Mouse (Mus musculus): ENCODE results near the gene Gpr19. TPM values are rescaled to one million over a fixed set of nuclear protein-coding genes. Genes with fewer than 3 reads are reported as not detected.

Gene Gpr19
- polyA plus RNA-seq, 1 experiment = 16.6 TPM

DNA sequence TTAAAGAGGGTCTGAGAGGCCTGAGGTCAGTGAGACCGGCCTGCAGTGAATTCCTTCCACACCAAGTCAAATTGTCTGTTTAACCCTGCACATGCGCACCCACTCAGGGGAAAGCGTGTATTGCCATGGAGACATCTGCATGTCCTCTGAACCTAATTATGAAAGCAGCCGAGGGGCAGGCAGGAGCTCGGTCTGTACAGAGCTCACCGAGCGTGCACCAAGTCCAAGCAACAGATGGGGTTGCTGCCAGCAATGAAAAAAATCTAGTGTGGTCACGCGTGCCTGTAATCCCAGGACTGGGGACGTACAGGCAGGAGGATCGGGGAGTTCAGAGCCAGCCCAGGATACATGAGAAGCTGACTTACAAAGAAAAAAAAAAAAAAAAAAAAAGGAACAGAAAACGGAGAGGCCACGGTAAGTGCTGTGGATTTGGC is 35.7 kb downstream of the Gpr19 start:
- Histone ChIP-seq H3K27ac (ENCODE audit: control insufficient read depth, insufficient read depth, low read depth, low read length, poor library complexity) (no peak overlapping the region), H3K4me3 (replicated peaks; ENCODE audit: control insufficient read depth, low read depth, low read length) (no peak overlapping the region), H3K4me1 (ENCODE audit: control insufficient read depth, insufficient read depth, low read length) (no peaks in the 10 kb centered on the region)
- TF ChIP-seq CTCF (IDR thresholded peaks at IDR 0.05; ENCODE audit: control insufficient read depth, insufficient read depth, low read length) (no peak), POLR2A (IDR thresholded peaks at IDR 0.05; ENCODE audit: borderline replicate concordance, control insufficient read depth, low read depth, low read length) (no peak)
- WGBS = 61% methylated on average over 13 of the region's 13 CpGs

DNA sequence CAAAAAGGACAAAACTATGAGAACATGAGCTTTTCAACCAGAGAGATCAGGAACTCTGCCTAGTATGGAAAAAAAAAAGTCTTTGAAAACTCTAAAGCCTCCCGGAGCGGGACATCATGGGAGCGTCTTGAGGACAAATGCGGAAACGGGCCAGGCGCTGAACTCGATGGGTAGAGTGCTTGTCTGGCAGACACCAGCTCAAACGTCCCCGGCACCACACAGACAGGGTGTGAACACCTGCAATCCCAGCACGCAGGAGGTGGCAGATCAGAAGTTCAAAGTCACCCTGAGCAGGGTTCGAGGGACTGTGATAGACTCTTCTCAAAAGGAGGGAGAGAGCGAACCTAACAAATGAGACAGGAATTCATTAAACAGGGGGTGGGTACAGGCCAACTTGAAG is 37.0 kb downstream of the Gpr19 start:
- WGBS = 92% methylated on average over 12 of the region's 12 CpGs

GRCm38 (mm10) chr6:134860275-134860674 is 38.1 kb downstream of the Gpr19 start:
- no peaks in the 10 kb centered on the region for H3K4me1 ChIP-seq (ENCODE audit: control insufficient read depth, insufficient read depth, low read length)
- H3K4me3 ChIP-seq (replicated peaks; ENCODE audit: control insufficient read depth, low read depth, low read length) = no peak overlapping the region
- 83% methylated on average over 4 of the region's 4 CpGs for WGBS
- TF ChIP-seq POLR2A (IDR thresholded peaks at IDR 0.05; ENCODE audit: borderline replicate concordance, control insufficient read depth, low read depth, low read length) (no peak), CTCF (IDR thresholded peaks at IDR 0.05; ENCODE audit: control insufficient read depth, insufficient read depth, low read length) (no peak)
- no peak overlapping the region for H3K27ac ChIP-seq (ENCODE audit: control insufficient read depth, insufficient read depth, low read depth, low read length, poor library complexity)

More for the DNA sequence above, 37.0 kb downstream of the Gpr19 start:
- no peak overlapping the region for H3K4me3 ChIP-seq (replicated peaks; ENCODE audit: control insufficient read depth, low read depth, low read length)
- TF ChIP-seq CTCF (IDR thresholded peaks at IDR 0.05; ENCODE audit: control insufficient read depth, insufficient read depth, low read length) (no peak), POLR2A (IDR thresholded peaks at IDR 0.05; ENCODE audit: borderline replicate concordance, control insufficient read depth, low read depth, low read length) (no peak)
- no peaks in the 10 kb centered on the region for H3K4me1 ChIP-seq (ENCODE audit: control insufficient read depth, insufficient read depth, low read length)
- H3K27ac ChIP-seq (ENCODE audit: control insufficient read depth, insufficient read depth, low read depth, low read length, poor library complexity) = no peak overlapping the region

GRCm38 (mm10) chr6:134859021-134859420 is 39.4 kb downstream of the Gpr19 start:
- no peak for TF ChIP-seq CTCF (IDR thresholded peaks at IDR 0.05; ENCODE audit: control insufficient read depth, insufficient read depth, low read length)
- no peak for TF ChIP-seq POLR2A (IDR thresholded peaks at IDR 0.05; ENCODE audit: borderline replicate concordance, control insufficient read depth, low read depth, low read length)
- WGBS = 82% methylated on average over 6 of the region's 6 CpGs
- Histone ChIP-seq H3K4me3 (replicated peaks; ENCODE audit: control insufficient read depth, low read depth, low read length) (no peak overlapping the region), H3K4me1 (ENCODE audit: control insufficient read depth, insufficient read depth, low read length) (no peaks in the 10 kb centered on the region), H3K27ac (ENCODE audit: control insufficient read depth, insufficient read depth, low read depth, low read length, poor library complexity) (no peak overlapping the region)

- Histone ChIP-seq H3K4me3 (replicated peaks; ENCODE audit: control insufficient read depth, low read depth, low read length) (no peak overlapping the region), H3K27ac (ENCODE audit: control insufficient read depth, insufficient read depth, low read depth, low read length, poor library complexity) (no peak overlapping the region), H3K4me1 (ENCODE audit: control insufficient read depth, insufficient read depth, low read length) (no peaks in the 10 kb centered on the region)
- 92% methylated on average over 16 of the region's 16 CpGs for WGBS
- TF ChIP-seq POLR2A (IDR thresholded peaks at IDR 0.05; ENCODE audit: borderline replicate concordance, control insufficient read depth, low read depth, low read length) (no peak), CTCF (IDR thresholded peaks at IDR 0.05; ENCODE audit: control insufficient read depth, insufficient read depth, low read length) (no peak)
Observed at GRCm38 (mm10) chr6:134855926-134856325, 42.5 kb downstream of the Gpr19 start.

GRCm38 (mm10) chr6:134854782-134855181 is 43.6 kb downstream of the Gpr19 start:
- H3K27ac ChIP-seq (ENCODE audit: control insufficient read depth, insufficient read depth, low read depth, low read length, poor library complexity) = no peak overlapping the region
- WGBS = 83% methylated on average over 5 of the region's 5 CpGs
- no peaks in the 10 kb centered on the region for H3K4me1 ChIP-seq (ENCODE audit: control insufficient read depth, insufficient read depth, low read length)
- TF ChIP-seq POLR2A (IDR thresholded peaks at IDR 0.05; ENCODE audit: borderline replicate concordance, control insufficient read depth, low read depth, low read length) (no peak), CTCF (IDR thresholded peaks at IDR 0.05; ENCODE audit: control insufficient read depth, insufficient read depth, low read length) (no peak)
- H3K4me3 ChIP-seq (replicated peaks; ENCODE audit: control insufficient read depth, low read depth, low read length) = no peak overlapping the region

- Histone ChIP-seq H3K4me1 (ENCODE audit: control insufficient read depth, insufficient read depth, low read length) (no peaks in the 10 kb centered on the region), H3K27ac (ENCODE audit: control insufficient read depth, insufficient read depth, low read depth, low read length, poor library complexity) (no peak overlapping the region), H3K4me3 (replicated peaks; ENCODE audit: control insufficient read depth, low read depth, low read length) (no peak overlapping the region)
- 70% methylated on average over 3 of the region's 3 CpGs for WGBS
- no peak for TF ChIP-seq POLR2A (IDR thresholded peaks at IDR 0.05; ENCODE audit: borderline replicate concordance, control insufficient read depth, low read depth, low read length)
- no peak for TF ChIP-seq CTCF (IDR thresholded peaks at IDR 0.05; ENCODE audit: control insufficient read depth, insufficient read depth, low read length)
Observed at GRCm38 (mm10) chr6:134849985-134850384, 48.4 kb downstream of the Gpr19 start.

DNA sequence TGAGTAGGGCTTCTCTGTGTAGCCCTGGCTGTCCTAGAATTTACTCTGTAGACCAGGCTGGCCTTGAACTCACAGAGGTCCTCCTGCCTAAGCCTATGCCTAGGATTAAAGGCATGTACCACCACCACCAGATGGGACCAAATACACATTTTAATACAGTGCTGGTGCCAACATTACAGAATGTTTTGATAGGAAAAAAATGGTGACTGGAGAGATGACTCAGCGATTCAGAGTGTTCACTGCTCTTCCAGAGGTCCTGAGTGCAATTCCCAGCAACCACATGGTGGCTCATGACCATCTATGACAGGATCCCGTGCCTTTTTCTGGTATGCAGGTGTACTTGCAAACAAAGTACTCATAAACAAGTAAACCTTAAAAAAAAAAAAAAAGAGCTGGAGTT is 48.9 kb downstream of the Gpr19 start:
- Histone ChIP-seq H3K4me1 (ENCODE audit: control insufficient read depth, insufficient read depth, low read length) (no peaks in the 10 kb centered on the region), H3K27ac (ENCODE audit: control insufficient read depth, insufficient read depth, low read depth, low read length, poor library complexity) (no peak overlapping the region), H3K4me3 (replicated peaks; ENCODE audit: control insufficient read depth, low read depth, low read length) (no peak overlapping the region)
- WGBS = 88% methylated on average over 2 of the region's 2 CpGs
- TF ChIP-seq CTCF (IDR thresholded peaks at IDR 0.05; ENCODE audit: control insufficient read depth, insufficient read depth, low read length) = no peak
- no peak for TF ChIP-seq POLR2A (IDR thresholded peaks at IDR 0.05; ENCODE audit: borderline replicate concordance, control insufficient read depth, low read depth, low read length)

All from bone marrow, adult 2 months (tissue).